Mouse (Mus musculus): ENCODE data around the gene Itpr1. TPM values are rescaled to one million over a fixed set of nuclear protein-coding genes. Genes with fewer than 3 reads are reported as not detected.

The Itpr1 gene
- polyA plus RNA-seq, 1 experiment from 2014 or later, result 22.4 TPM

GRCm38 (mm10) chr6:108206914-108207566 is 5.9 kb upstream of the Itpr1 start:
- Histone ChIP-seq H3K4me1 (ENCODE audit: control insufficient read depth, insufficient read depth, low read length) (peaks cover 4% of the 10 kb centered on the region), H3K9me3 (ENCODE audit: control insufficient read depth, low read length) (no peaks in the 10 kb centered on the region), H3K36me3 (ENCODE audit: control insufficient read depth, insufficient read depth, low read length) (no peaks in the 10 kb centered on the region), H3K9ac (ENCODE audit: low read depth, low read length) (no peak overlapping the region), H3K27me3 (ENCODE audit: control insufficient read depth, insufficient read depth, low read length) (no peaks in the 10 kb centered on the region), H3K4me3 (ENCODE audit: low read length) (no peak overlapping the region), H3K4me2 (replicated peaks; ENCODE audit: low read depth, low read length) (no peak overlapping the region), H3K27ac (ENCODE audit: low read depth, low read length) (no peak overlapping the region)
- WGBS, result 75% methylated on average over 5 of the region's 5 CpGs
- no peak for ATAC-seq (ENCODE audit: low FRiP score, low TSS enrichment)

- WGBS, result 7% methylated on average over 36 of the region's 36 CpGs
- H3K9me3 ChIP-seq (ENCODE audit: control insufficient read depth, low read length), result no peaks in the 10 kb centered on the region
- H3K36me3 ChIP-seq (ENCODE audit: control insufficient read depth, insufficient read depth, low read length), result no peaks in the 10 kb centered on the region
- H3K4me3 ChIP-seq (ENCODE audit: low read length), result peak overlapping the region; percentile 78
- peaks cover 9% of the 10 kb centered on the region for H3K4me1 ChIP-seq (ENCODE audit: control insufficient read depth, insufficient read depth, low read length)
- peak overlapping the region; percentile 55 for H3K9ac ChIP-seq (ENCODE audit: low read depth, low read length)
- H3K27me3 ChIP-seq (ENCODE audit: control insufficient read depth, insufficient read depth, low read length), result no peaks in the 10 kb centered on the region
- peak overlapping the region; percentile 57 for H3K27ac ChIP-seq (ENCODE audit: low read depth, low read length)
- peak overlapping the region; percentile 64 for H3K4me2 ChIP-seq (replicated peaks; ENCODE audit: low read depth, low read length)
- peak; percentile 21; the same call in 1 of the 2 replicates for ATAC-seq (ENCODE audit: low FRiP score, low TSS enrichment)
These were observed 708 bp upstream of the Itpr1 start for GRCm38 (mm10) chr6:108211896-108212880.

GRCm38 (mm10) chr6:108213481-108214293 is 791 bp downstream of the Itpr1 start:
- H3K27ac ChIP-seq (ENCODE audit: low read depth, low read length), result 0 out of 2 replicates have a peak overlapping the region, but pooled peaks have one; percentile 15
- H3K4me3 ChIP-seq (ENCODE audit: low read length), result peak overlapping the region; percentile 78
- H3K9me3 ChIP-seq (ENCODE audit: control insufficient read depth, low read length), result no peaks in the 10 kb centered on the region
- no peaks in the 10 kb centered on the region for H3K27me3 ChIP-seq (ENCODE audit: control insufficient read depth, insufficient read depth, low read length)
- 0 out of 2 replicates have a peak, but pooled peaks have one; percentile 0 for ATAC-seq (ENCODE audit: low FRiP score, low TSS enrichment)
- peak overlapping the region; percentile 72 for H3K9ac ChIP-seq (ENCODE audit: low read depth, low read length)
- peak overlapping the region; percentile 60 for H3K4me2 ChIP-seq (replicated peaks; ENCODE audit: low read depth, low read length)
- peaks cover 9% of the 10 kb centered on the region for H3K4me1 ChIP-seq (ENCODE audit: control insufficient read depth, insufficient read depth, low read length)
- WGBS, result under 1% methylated on average over 28 of the region's 29 CpGs
- peaks cover 3% of the 10 kb centered on the region; the same call in 1 of the 2 replicates for H3K36me3 ChIP-seq (ENCODE audit: control insufficient read depth, insufficient read depth, low read length)

DNA sequence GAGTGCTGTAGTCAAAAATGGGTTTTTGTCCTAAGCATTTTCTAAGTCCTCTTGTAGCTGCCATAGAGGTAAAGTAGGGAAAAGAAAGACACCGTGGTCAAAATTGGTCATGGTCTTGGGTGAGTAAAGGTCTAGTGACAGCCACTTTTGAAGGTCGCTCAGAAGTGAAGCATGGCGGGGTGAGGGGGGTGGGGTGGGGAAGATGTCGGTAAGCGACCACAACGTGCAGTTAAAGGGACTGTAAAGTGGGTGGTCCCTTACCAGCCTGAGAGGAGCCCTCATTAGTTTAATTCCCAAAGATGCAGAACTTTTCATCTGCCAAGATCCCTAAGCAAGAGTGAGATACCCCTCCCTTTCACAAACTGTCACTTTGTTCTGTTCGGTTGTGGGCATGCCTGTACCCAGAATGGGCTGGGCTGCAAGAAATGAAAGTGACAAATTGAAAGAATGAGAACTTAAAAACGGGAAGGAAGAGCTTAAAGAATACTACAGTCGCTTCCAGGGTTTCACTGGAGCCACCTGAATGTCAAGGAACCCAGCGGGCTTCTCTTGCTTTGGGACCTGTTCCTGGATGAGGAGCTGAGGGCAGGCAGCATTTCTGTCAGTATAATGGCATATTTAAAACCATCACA is 1.5 kb downstream of the Itpr1 start:
- no peak for ATAC-seq (ENCODE audit: low FRiP score, low TSS enrichment)
- Histone ChIP-seq H3K9ac (ENCODE audit: low read depth, low read length) (peak overlapping the region; percentile 72), H3K27ac (ENCODE audit: low read depth, low read length) (no peak overlapping the region), H3K27me3 (ENCODE audit: control insufficient read depth, insufficient read depth, low read length) (no peaks in the 10 kb centered on the region), H3K4me3 (ENCODE audit: low read length) (peak overlapping the region; percentile 78), H3K4me1 (ENCODE audit: control insufficient read depth, insufficient read depth, low read length) (peaks cover 9% of the 10 kb centered on the region), H3K36me3 (ENCODE audit: control insufficient read depth, insufficient read depth, low read length) (peaks cover 3% of the 10 kb centered on the region; the same call in 1 of the 2 replicates), H3K9me3 (ENCODE audit: control insufficient read depth, low read length) (no peaks in the 10 kb centered on the region), H3K4me2 (replicated peaks; ENCODE audit: low read depth, low read length) (peak overlapping the region; percentile 60)
- 11% methylated on average over 10 of the region's 10 CpGs for WGBS

GRCm38 (mm10) chr6:108216091-108216490 is 3.2 kb downstream of the Itpr1 start:
- Histone ChIP-seq H3K9ac (ENCODE audit: low read depth, low read length) (no peak overlapping the region), H3K4me2 (replicated peaks; ENCODE audit: low read depth, low read length) (no peak overlapping the region), H3K4me3 (ENCODE audit: low read length) (no peak overlapping the region), H3K27ac (ENCODE audit: low read depth, low read length) (no peak overlapping the region), H3K36me3 (ENCODE audit: control insufficient read depth, insufficient read depth, low read length) (peaks cover 3% of the 10 kb centered on the region; the same call in 1 of the 2 replicates), H3K9me3 (ENCODE audit: control insufficient read depth, low read length) (no peaks in the 10 kb centered on the region), H3K27me3 (ENCODE audit: control insufficient read depth, insufficient read depth, low read length) (no peaks in the 10 kb centered on the region), H3K4me1 (ENCODE audit: control insufficient read depth, insufficient read depth, low read length) (peaks cover 9% of the 10 kb centered on the region)
- no peak for ATAC-seq (ENCODE audit: low FRiP score, low TSS enrichment)
- 59% methylated on average over 5 of the region's 5 CpGs for WGBS

GRCm38 (mm10) chr6:108216832-108217231 is 3.9 kb downstream of the Itpr1 start:
- ATAC-seq (ENCODE audit: low FRiP score, low TSS enrichment), result no peak
- Histone ChIP-seq H3K27me3 (ENCODE audit: control insufficient read depth, insufficient read depth, low read length) (no peaks in the 10 kb centered on the region), H3K27ac (ENCODE audit: low read depth, low read length) (no peak overlapping the region), H3K9ac (ENCODE audit: low read depth, low read length) (no peak overlapping the region), H3K9me3 (ENCODE audit: control insufficient read depth, low read length) (no peaks in the 10 kb centered on the region), H3K36me3 (ENCODE audit: control insufficient read depth, insufficient read depth, low read length) (peaks cover 3% of the 10 kb centered on the region; the same call in 1 of the 2 replicates), H3K4me1 (ENCODE audit: control insufficient read depth, insufficient read depth, low read length) (peaks cover 6% of the 10 kb centered on the region), H3K4me2 (replicated peaks; ENCODE audit: low read depth, low read length) (no peak overlapping the region), H3K4me3 (ENCODE audit: low read length) (no peak overlapping the region)
- WGBS, result 95% methylated on average over 8 of the region's 8 CpGs

GRCm38 (mm10) chr6:108217987-108218386 is 5.1 kb downstream of the Itpr1 start:
- Histone ChIP-seq H3K4me1 (ENCODE audit: control insufficient read depth, insufficient read depth, low read length) (peaks cover 4% of the 10 kb centered on the region; the same call in 1 of the 2 replicates), H3K4me3 (ENCODE audit: low read length) (no peak overlapping the region), H3K4me2 (replicated peaks; ENCODE audit: low read depth, low read length) (no peak overlapping the region), H3K27ac (ENCODE audit: low read depth, low read length) (no peak overlapping the region), H3K9ac (ENCODE audit: low read depth, low read length) (no peak overlapping the region), H3K27me3 (ENCODE audit: control insufficient read depth, insufficient read depth, low read length) (no peaks in the 10 kb centered on the region), H3K36me3 (ENCODE audit: control insufficient read depth, insufficient read depth, low read length) (peaks cover 3% of the 10 kb centered on the region; the same call in 1 of the 2 replicates), H3K9me3 (ENCODE audit: control insufficient read depth, low read length) (no peaks in the 10 kb centered on the region)
- no peak for ATAC-seq (ENCODE audit: low FRiP score, low TSS enrichment)
- 83% methylated on average over 3 of the region's 3 CpGs for WGBS

DNA sequence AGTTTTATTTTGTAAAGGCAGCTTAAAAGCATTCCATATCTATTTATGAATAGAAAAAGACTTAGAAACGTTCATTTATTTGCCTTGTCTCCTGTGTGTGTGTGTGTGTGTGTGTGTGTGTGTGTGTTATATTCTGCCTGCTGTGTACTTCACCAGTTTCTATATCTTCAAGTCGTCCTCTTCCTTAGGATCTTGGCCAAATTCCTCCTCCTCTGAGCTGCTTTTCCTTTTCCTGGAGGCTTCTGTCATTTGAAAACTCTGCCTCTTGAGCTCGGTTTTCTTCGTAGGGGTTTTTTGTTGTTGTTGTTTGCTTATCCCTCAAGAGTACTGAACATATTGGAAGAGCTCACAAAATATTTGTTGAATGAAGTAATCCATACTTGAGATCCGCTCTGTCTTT is 9.5 kb downstream of the Itpr1 start:
- 67% methylated on average over 5 of the region's 5 CpGs for WGBS
- no peaks in the 10 kb centered on the region for H3K27me3 ChIP-seq (ENCODE audit: control insufficient read depth, insufficient read depth, low read length)
- peaks cover 3% of the 10 kb centered on the region; the same call in 1 of the 2 replicates for H3K36me3 ChIP-seq (ENCODE audit: control insufficient read depth, insufficient read depth, low read length)
- no peaks in the 10 kb centered on the region for H3K4me1 ChIP-seq (ENCODE audit: control insufficient read depth, insufficient read depth, low read length)
- H3K27ac ChIP-seq (ENCODE audit: low read depth, low read length), result no peak overlapping the region
- H3K4me2 ChIP-seq (replicated peaks; ENCODE audit: low read depth, low read length), result no peak overlapping the region
- no peak overlapping the region for H3K4me3 ChIP-seq (ENCODE audit: low read length)
- no peaks in the 10 kb centered on the region for H3K9me3 ChIP-seq (ENCODE audit: control insufficient read depth, low read length)
- H3K9ac ChIP-seq (ENCODE audit: low read depth, low read length), result no peak overlapping the region
- ATAC-seq (ENCODE audit: low FRiP score, low TSS enrichment), result no peak
